Mouse (Mus musculus) intestine, embryonic 15.5 days (tissue): ENCODE results near the gene Nutm1. TPM values are rescaled to one million over a fixed set of nuclear protein-coding genes. Genes with fewer than 3 reads are reported as not detected.
"Not testable (repeated sequence)": the region's sequence is repeated elsewhere in the genome, so short reads cannot be mapped to it uniquely, and the experiment has no call there.

ENCODE experiments used
- ATAC-seq: fragments of 200-750 bp; cut with Nextera tagmentation; 2 replicates; pipeline ENCODE4 v1.8.0; 2017; ENCODE audit warnings: moderate TSS enrichment, moderate library complexity
- H3K27ac ChIP-seq: fragments of 300-500 bp; sonication (generic); 2 replicates; pipeline ENCODE4 v1.5.1; 2015; ENCODE audit warnings: mild to moderate bottlenecking, inconsistent platforms
- H3K27me3 ChIP-seq: fragments of 300-500 bp; sonication (generic); replicated peaks from 2 replicates; pipeline ENCODE4 v1.6.1; 2015; ENCODE audit warnings: inconsistent platforms
- H3K36me3 ChIP-seq: fragments of 300-500 bp; sonication (generic); 2 replicates; pipeline ENCODE4 v1.6.1; 2015; ENCODE audit warnings: inconsistent platforms
- H3K4me1 ChIP-seq: fragments of 300-500 bp; sonication (generic); replicated peaks from 2 replicates; pipeline ENCODE4 v1.6.1; 2015; ENCODE audit warnings: inconsistent platforms
- H3K4me2 ChIP-seq: fragments of 300-500 bp; sonication (generic); replicated peaks from 2 replicates; pipeline ENCODE4 v1.6.1; 2015; ENCODE audit warnings: mild to moderate bottlenecking, inconsistent platforms
- H3K4me3 ChIP-seq: fragments of 300-500 bp; sonication (generic); replicated peaks from 2 replicates; pipeline ENCODE4 v1.5.1; 2015; ENCODE audit warnings: inconsistent platforms
- H3K9ac ChIP-seq: fragments of 300-500 bp; sonication (generic); 2 replicates; pipeline ENCODE4 v1.6.1; 2015; ENCODE audit warnings: inconsistent platforms
- H3K9me3 ChIP-seq: fragments of 300-500 bp; sonication (generic); 2 replicates; pipeline ENCODE4 v1.6.1; 2016; ENCODE audit warnings: inconsistent platforms
- WGBS: fragments of 180-500 bp; shearing (Covaris S2); methylation state at CpG from one replicate; pipeline ENCODE4 v1.1.7; 2015; 5-methylcytosine and 5-hydroxymethylcytosine counted together
- polyA plus RNA-seq: library from polyadenylated mRNA; unstranded; fragments of >200 nt; fragmentation: Nextera tagmentation; extraction: Ambion mirVana; gene quantifications from 2 replicates; pipeline ENCODE4 v1.2.1, GENCODE M21; 2015

Nutm1 gene
- not detected in 2 replicates for polyA plus RNA-seq

- ATAC-seq = no peak
- H3K9me3 ChIP-seq = no peaks in the 10 kb centered on the region
- no peak within 1 kb of the TSS for H3K4me3 ChIP-seq
- peaks cover 6% of the 10 kb centered on the region for H3K4me1 ChIP-seq
- no peaks in the 10 kb centered on the region for H3K36me3 ChIP-seq
- no peak within 1 kb of the TSS for H3K4me2 ChIP-seq
- WGBS = 69% methylated on average over 10 of the region's 10 CpGs
- no peaks in the 10 kb centered on the region for H3K27me3 ChIP-seq
- no peak within 1 kb of the TSS for H3K9ac ChIP-seq
- no peak within 1 kb of the TSS for H3K27ac ChIP-seq
These were observed at the start of gene Nutm1 for GRCm38 (mm10) chr2:112259241-112259962. Gene Nutm1 (minus strand): TSS chr2:112259291.

- Histone ChIP-seq H3K9me3 (no peaks in the 10 kb centered on the region), H3K27me3 (no peaks in the 10 kb centered on the region), H3K4me1 (0 out of 2 replicates have a peak, but pooled peaks cover 6% of the 10 kb centered on the region), H3K4me2 (no peak overlapping the region), H3K4me3 (no peak overlapping the region), H3K27ac (no peak overlapping the region), H3K9ac (no peak overlapping the region), H3K36me3 (no peaks in the 10 kb centered on the region)
- no peak for ATAC-seq
- WGBS = 74% methylated on average over 3 of the region's 3 CpGs
These were observed 49.6 kb upstream of the Nutm1 start for GRCm38 (mm10) chr2:112308671-112309070.

- no peaks in the 10 kb centered on the region for H3K27me3 ChIP-seq
- no peak overlapping the region for H3K4me2 ChIP-seq
- H3K9ac ChIP-seq = no peak overlapping the region
- H3K9me3 ChIP-seq = no peaks in the 10 kb centered on the region
- no peak for ATAC-seq
- no peak overlapping the region for H3K27ac ChIP-seq
- H3K4me3 ChIP-seq = no peak overlapping the region
- WGBS = 82% methylated on average over 4 of the region's 4 CpGs
- no peaks in the 10 kb centered on the region for H3K4me1 ChIP-seq
- no peaks in the 10 kb centered on the region for H3K36me3 ChIP-seq
These were observed 39.1 kb upstream of the Nutm1 start for GRCm38 (mm10) chr2:112298221-112298620.

- H3K27me3 ChIP-seq = no peaks in the 10 kb centered on the region
- no peak for ATAC-seq
These were observed 37.1 kb upstream of the Nutm1 start for GRCm38 (mm10) chr2:112296211-112296610.

GRCm38 (mm10) chr2:112292823-112293222, 33.7 kb upstream of the Nutm1 start:
- Histone ChIP-seq H3K27ac (no peak overlapping the region), H3K4me2 (no peak overlapping the region), H3K27me3 (no peaks in the 10 kb centered on the region), H3K9ac (no peak overlapping the region), H3K36me3 (no peaks in the 10 kb centered on the region), H3K4me3 (no peak overlapping the region), H3K9me3 (no peaks in the 10 kb centered on the region), H3K4me1 (no peaks in the 10 kb centered on the region)
- no peak for ATAC-seq
- WGBS = 87% methylated on average over 2 of the region's 2 CpGs

More at GRCm38 (mm10) chr2:112296211-112296610, 37.1 kb upstream of the Nutm1 start:
- Histone ChIP-seq H3K27ac (no peak overlapping the region), H3K4me3 (no peak overlapping the region), H3K4me2 (no peak overlapping the region), H3K9me3 (no peaks in the 10 kb centered on the region), H3K9ac (no peak overlapping the region), H3K36me3 (no peaks in the 10 kb centered on the region), H3K4me1 (no peaks in the 10 kb centered on the region)
- WGBS = 68% methylated on average over 3 of the region's 3 CpGs

GRCm38 (mm10) chr2:112289507-112289906, 30.4 kb upstream of the Nutm1 start:
- Histone ChIP-seq H3K4me1 (no peaks in the 10 kb centered on the region), H3K27ac (0 out of 2 replicates have a peak overlapping the region, but pooled peaks have one; percentile 2), H3K4me2 (no peak overlapping the region), H3K9ac (no peak overlapping the region), H3K27me3 (no peaks in the 10 kb centered on the region), H3K9me3 (no peaks in the 10 kb centered on the region), H3K36me3 (no peaks in the 10 kb centered on the region), H3K4me3 (no peak overlapping the region)
- WGBS = 57% methylated on average over 3 of the region's 3 CpGs
- ATAC-seq = peak; percentile 69

- Histone ChIP-seq H3K4me2 (no peak overlapping the region), H3K27ac (0 out of 2 replicates have a peak overlapping the region, but pooled peaks have one; percentile 40), H3K36me3 (no peaks in the 10 kb centered on the region), H3K27me3 (no peaks in the 10 kb centered on the region), H3K9ac (no peak overlapping the region), H3K4me3 (no peak overlapping the region), H3K9me3 (no peaks in the 10 kb centered on the region), H3K4me1 (no peaks in the 10 kb centered on the region)
- 57% methylated on average over 4 of the region's 4 CpGs for WGBS
- peak; percentile 67 for ATAC-seq
These were observed 28.0 kb upstream of the Nutm1 start for GRCm38 (mm10) chr2:112287059-112287458.

- not testable (repeated sequence) for H3K9ac ChIP-seq, H3K4me2 ChIP-seq, H3K27ac ChIP-seq, H3K4me3 ChIP-seq, H3K27me3 ChIP-seq, H3K36me3 ChIP-seq, ATAC-seq, H3K9me3 ChIP-seq, H3K4me1 ChIP-seq
- WGBS = 95% methylated on average over 1 of the region's 1 CpGs
These were observed 27.0 kb upstream of the Nutm1 start for GRCm38 (mm10) chr2:112286062-112286461.

GRCm38 (mm10) chr2:112285031-112285390, 25.9 kb upstream of the Nutm1 start:
- WGBS = 40% methylated on average over 6 of the region's 6 CpGs
- no peak for ATAC-seq
- no peaks in the 10 kb centered on the region for H3K36me3 ChIP-seq
- no peaks in the 10 kb centered on the region for H3K27me3 ChIP-seq
- peak overlapping the region; percentile 84 for H3K4me2 ChIP-seq
- no peaks in the 10 kb centered on the region for H3K4me1 ChIP-seq
- no peak overlapping the region for H3K27ac ChIP-seq
- peak overlapping the region; percentile 57 for H3K4me3 ChIP-seq
- H3K9ac ChIP-seq = peak overlapping the region; percentile 59
- no peaks in the 10 kb centered on the region for H3K9me3 ChIP-seq

GRCm38 (mm10) chr2:112284363-112285030, 25.4 kb upstream of the Nutm1 start:
- Histone ChIP-seq H3K36me3 (no peaks in the 10 kb centered on the region), H3K4me2 (peak overlapping the region; percentile 84), H3K27me3 (no peaks in the 10 kb centered on the region), H3K4me1 (no peaks in the 10 kb centered on the region), H3K9me3 (no peaks in the 10 kb centered on the region), H3K27ac (0 out of 2 replicates have a peak overlapping the region, but pooled peaks have one; percentile 49), H3K4me3 (peak overlapping the region; percentile 57), H3K9ac (peak overlapping the region; percentile 59)
- 2% methylated on average over 21 of the region's 21 CpGs for WGBS
- ATAC-seq = peak; percentile 94

- Histone ChIP-seq H3K27me3 (no peaks in the 10 kb centered on the region), H3K4me2 (no peak overlapping the region), H3K36me3 (no peaks in the 10 kb centered on the region), H3K9ac (no peak overlapping the region), H3K9me3 (no peaks in the 10 kb centered on the region), H3K4me3 (no peak overlapping the region), H3K27ac (no peak overlapping the region), H3K4me1 (no peaks in the 10 kb centered on the region)
- WGBS = 95% methylated on average over 1 of the region's 1 CpGs
- no peak for ATAC-seq
These were observed 23.8 kb upstream of the Nutm1 start for GRCm38 (mm10) chr2:112282846-112283245.

GRCm38 (mm10) chr2:112276870-112277269, 17.8 kb upstream of the Nutm1 start:
- no peaks in the 10 kb centered on the region for H3K4me1 ChIP-seq
- H3K27ac ChIP-seq = no peak overlapping the region
- H3K36me3 ChIP-seq = no peaks in the 10 kb centered on the region
- H3K9ac ChIP-seq = no peak overlapping the region
- no peak overlapping the region for H3K4me2 ChIP-seq
- H3K9me3 ChIP-seq = no peaks in the 10 kb centered on the region
- no peaks in the 10 kb centered on the region for H3K27me3 ChIP-seq
- ATAC-seq = peak; percentile 81
- no peak overlapping the region for H3K4me3 ChIP-seq
- WGBS = 66% methylated on average over 3 of the region's 3 CpGs
